Mouse (Mus musculus) hindbrain, embryonic 10.5 days (tissue): ENCODE results near the gene Phox2a. TPM values are rescaled to one million over a fixed set of nuclear protein-coding genes. Genes with fewer than 3 reads are reported as not detected.

ENCODE experiments used
- DNase-seq: peaks from one replicate; pipeline ENCODE4 v3.0.0-alpha.2; 2017; ENCODE audit warnings: low spot score
- H3K27ac ChIP-seq: fragments of 300-500 bp; sonication (generic); 2 replicates; pipeline ENCODE4 v1.5.1; 2016; ENCODE audit warnings: mild to moderate bottlenecking, moderate library complexity
- H3K27me3 ChIP-seq: fragments of 300-500 bp; sonication (generic); 2 replicates; pipeline ENCODE4 v1.6.1; 2016; ENCODE audit warnings: mild to moderate bottlenecking; ENCODE audit not compliant: poor library complexity, insufficient read depth, severe bottlenecking
- H3K36me3 ChIP-seq: fragments of 300-500 bp; sonication (generic); 2 replicates; pipeline ENCODE4 v1.6.1; 2016; ENCODE audit warnings: mild to moderate bottlenecking, moderate library complexity
- H3K4me1 ChIP-seq: fragments of 300-500 bp; sonication (generic); replicated peaks from 2 replicates; pipeline ENCODE4 v1.6.1; 2016; ENCODE audit warnings: mild to moderate bottlenecking
- H3K4me3 ChIP-seq: fragments of 300-500 bp; sonication (generic); 2 replicates; pipeline ENCODE4 v1.5.1; 2016; ENCODE audit warnings: mild to moderate bottlenecking, moderate library complexity
- H3K9me3 ChIP-seq: fragments of 300-500 bp; sonication (generic); 2 replicates; pipeline ENCODE4 v1.6.1; 2016; ENCODE audit warnings: mild to moderate bottlenecking, moderate library complexity
- WGBS: fragments of 180-500 bp; shearing (Covaris S2); methylation state at CpG from one replicate; pipeline ENCODE4 v1.1.7; 2016; 5-methylcytosine and 5-hydroxymethylcytosine counted together
- polyA plus RNA-seq: library from polyadenylated mRNA; unstranded; fragments of >200 nt; fragmentation: Nextera tagmentation; extraction: Ambion mirVana; gene quantifications from 2 replicates; pipeline ENCODE4 v1.2.1, GENCODE M21; 2016

Phox2a gene
- polyA plus RNA-seq, 1 experiment from 2014 or later, result 4.7 TPM

GRCm38 (mm10) chr7:101853816-101854215 lies 35.7 kb downstream of the Phox2a start:
- Histone ChIP-seq H3K36me3 (no peaks in the 10 kb centered on the region), H3K4me1 (no peaks in the 10 kb centered on the region), H3K4me3 (no peak overlapping the region), H3K27ac (no peak overlapping the region), H3K27me3 (no peaks in the 10 kb centered on the region), H3K9me3 (no peaks in the 10 kb centered on the region)
- WGBS, result 83% methylated on average over 2 of the region's 2 CpGs
- no peak for DNase-seq

- no peak within 1 kb of the TSS for H3K27ac ChIP-seq
- no peak for DNase-seq
- no peaks in the 10 kb centered on the region for H3K27me3 ChIP-seq
- H3K4me3 ChIP-seq, result no peak within 1 kb of the TSS
- no peaks in the 10 kb centered on the region for H3K9me3 ChIP-seq
- no peaks in the 10 kb centered on the region for H3K36me3 ChIP-seq
- no peaks in the 10 kb centered on the region for H3K4me1 ChIP-seq
- WGBS, result 92% methylated on average over 4 of the region's 4 CpGs
Observed at GRCm38 (mm10) chr7:101857094-101857493, 39.0 kb downstream of the Phox2a start, which contains the start of gene Folr2. Folr2 (minus strand) TSS chr7:101857194.

- H3K4me3 ChIP-seq, result no peak overlapping the region
- WGBS, result 87% methylated on average over 9 of the region's 9 CpGs
- no peaks in the 10 kb centered on the region for H3K36me3 ChIP-seq
Observed at GRCm38 (mm10) chr7:101858362-101858761, 40.2 kb downstream of the Phox2a start.

GRCm38 (mm10) chr7:101860978-101861377 lies 42.9 kb downstream of the Phox2a start:
- H3K4me3 ChIP-seq, result no peak overlapping the region
- no peak overlapping the region for H3K27ac ChIP-seq
- no peaks in the 10 kb centered on the region for H3K36me3 ChIP-seq
- H3K9me3 ChIP-seq, result no peaks in the 10 kb centered on the region
- DNase-seq, result no peak
- no peaks in the 10 kb centered on the region for H3K4me1 ChIP-seq
- no peaks in the 10 kb centered on the region for H3K27me3 ChIP-seq

More at GRCm38 (mm10) chr7:101858362-101858761, 40.2 kb downstream of the Phox2a start:
- Histone ChIP-seq H3K27ac (no peak overlapping the region), H3K27me3 (no peaks in the 10 kb centered on the region), H3K9me3 (no peaks in the 10 kb centered on the region), H3K4me1 (no peaks in the 10 kb centered on the region)
- DNase-seq, result no peak

GRCm38 (mm10) chr7:101862291-101862690 lies 44.2 kb downstream of the Phox2a start:
- H3K27ac ChIP-seq, result no peak overlapping the region
- H3K4me1 ChIP-seq, result peaks cover 5% of the 10 kb centered on the region; the same call in 1 of the 2 replicates
- no peak overlapping the region for H3K4me3 ChIP-seq
- WGBS, result 78% methylated on average over 3 of the region's 3 CpGs
- H3K27me3 ChIP-seq, result no peaks in the 10 kb centered on the region
- H3K9me3 ChIP-seq, result no peaks in the 10 kb centered on the region
- no peak for DNase-seq
- H3K36me3 ChIP-seq, result no peaks in the 10 kb centered on the region

GRCm38 (mm10) chr7:101863415-101863814 lies 45.3 kb downstream of the Phox2a start, which contains the start of gene Anapc15:
Anapc15 (plus strand) TSS chr7:101863715.
- no peaks in the 10 kb centered on the region for H3K9me3 ChIP-seq
- H3K4me1 ChIP-seq, result peaks cover 12% of the 10 kb centered on the region
- DNase-seq, result no peak
- H3K36me3 ChIP-seq, result no peaks in the 10 kb centered on the region
- WGBS, result 90% methylated on average over 3 of the region's 3 CpGs
- no peaks in the 10 kb centered on the region for H3K27me3 ChIP-seq
- H3K4me3 ChIP-seq, result no peak within 1 kb of the TSS
- H3K27ac ChIP-seq, result no peak within 1 kb of the TSS

- H3K4me1 ChIP-seq, result peaks cover 20% of the 10 kb centered on the region
- no peaks in the 10 kb centered on the region for H3K9me3 ChIP-seq
- 84% methylated on average over 11 of the region's 11 CpGs for WGBS
- no peaks in the 10 kb centered on the region for H3K27me3 ChIP-seq
- H3K36me3 ChIP-seq, result no peaks in the 10 kb centered on the region
- H3K27ac ChIP-seq, result no peak overlapping the region
- no peak overlapping the region for H3K4me3 ChIP-seq
- DNase-seq, result no peak
Observed at GRCm38 (mm10) chr7:101866491-101867265, 48.6 kb downstream of the Phox2a start.

- Histone ChIP-seq H3K27ac (no peak overlapping the region), H3K27me3 (no peaks in the 10 kb centered on the region), H3K4me3 (no peak overlapping the region), H3K36me3 (no peaks in the 10 kb centered on the region), H3K9me3 (no peaks in the 10 kb centered on the region), H3K4me1 (peaks cover 20% of the 10 kb centered on the region)
- DNase-seq, result no peak
- 98% methylated on average over 4 of the region's 4 CpGs for WGBS
Observed at GRCm38 (mm10) chr7:101867482-101867881, 49.4 kb downstream of the Phox2a start.

GRCm38 (mm10) chr7:101868241-101869162 lies 50.4 kb downstream of the Phox2a start:
- no peak overlapping the region for H3K27ac ChIP-seq
- H3K4me1 ChIP-seq, result peaks cover 20% of the 10 kb centered on the region
- H3K36me3 ChIP-seq, result no peaks in the 10 kb centered on the region
- H3K27me3 ChIP-seq, result no peaks in the 10 kb centered on the region
- WGBS, result 57% methylated on average over 13 of the region's 13 CpGs
- no peak for DNase-seq
- no peaks in the 10 kb centered on the region for H3K9me3 ChIP-seq
- no peak overlapping the region for H3K4me3 ChIP-seq

GRCm38 (mm10) chr7:101869163-101869500 lies 51.0 kb downstream of the Phox2a start:
- Histone ChIP-seq H3K4me1 (peaks cover 20% of the 10 kb centered on the region), H3K36me3 (no peaks in the 10 kb centered on the region), H3K27ac (no peak overlapping the region), H3K4me3 (no peak overlapping the region), H3K27me3 (no peaks in the 10 kb centered on the region), H3K9me3 (no peaks in the 10 kb centered on the region)
- peak; percentile 7 for DNase-seq
- 45% methylated on average over 7 of the region's 7 CpGs for WGBS

GRCm38 (mm10) chr7:101870629-101871028 lies 52.5 kb downstream of the Phox2a start, which contains the start of gene Folr1:
Folr1 (minus strand) TSS chr7:101870788.
- Histone ChIP-seq H3K27ac (no peak within 1 kb of the TSS), H3K4me1 (peaks cover 20% of the 10 kb centered on the region), H3K27me3 (no peaks in the 10 kb centered on the region), H3K9me3 (no peaks in the 10 kb centered on the region), H3K4me3 (no peak within 1 kb of the TSS), H3K36me3 (no peaks in the 10 kb centered on the region)
- no peak for DNase-seq
- 83% methylated on average over 2 of the region's 2 CpGs for WGBS

- no peak for DNase-seq
- H3K4me3 ChIP-seq, result no peak overlapping the region
- peaks cover 20% of the 10 kb centered on the region for H3K4me1 ChIP-seq
- H3K27me3 ChIP-seq, result no peaks in the 10 kb centered on the region
- 92% methylated on average over 3 of the region's 3 CpGs for WGBS
- no peaks in the 10 kb centered on the region for H3K36me3 ChIP-seq
- H3K27ac ChIP-seq, result no peak overlapping the region
- no peaks in the 10 kb centered on the region for H3K9me3 ChIP-seq
Observed at GRCm38 (mm10) chr7:101871296-101871695, 53.2 kb downstream of the Phox2a start.
